Mouse (Mus musculus) heart, postnatal 25 days (tissue): ENCODE data around the gene Mks1. TPM values are rescaled to one million over a fixed set of nuclear protein-coding genes. Genes with fewer than 3 reads are reported as not detected.

Experiments
- DNase-seq: peaks from one replicate; pipeline ENCODE4 v3.0.0; 2022; ENCODE audit warnings: low spot score
- intact Hi-C: fragments of 180-260 bp; cut with DNase I; formaldehyde crosslinking; loops from one replicate; pipeline ENCODE4 v1.15.1; 2025
- total RNA-seq, 2 experiments: library from RNA; stranded (reverse); gene quantifications; 2 replicates each; pipeline ENCODE4 v1.2.3; 2021

The Mks1 gene
- total RNA-seq, 2 experiments from 2014 or later, result 2.5 to 3.1 TPM

- DNase-seq, result no peak
- intact Hi-C loops, result no loop called here
Measured at GRCm38 (mm10) chr11:87870096-87870495, 17.1 kb downstream of the Mks1 start.

- DNase-seq, result no peak
- intact Hi-C loops, result no loop called here
Measured at GRCm38 (mm10) chr11:87871766-87872165, 18.8 kb downstream of the Mks1 start.

GRCm38 (mm10) chr11:87875436-87875835 is 22.4 kb downstream of the Mks1 start, which contains the start of gene Epx:
Gene Epx, minus strand, starts transcription at chr11:87875536.
- no peak for DNase-seq
- intact Hi-C loops, result no loop called here

GRCm38 (mm10) chr11:87879826-87880225 is 26.8 kb downstream of the Mks1 start:
- DNase-seq, result no peak
- intact Hi-C loops, result no loop called here

GRCm38 (mm10) chr11:87881714-87882113 is 28.7 kb downstream of the Mks1 start:
- intact Hi-C loops, result no loop called here
- DNase-seq, result no peak

- intact Hi-C loops, result no loop called here
- no peak for DNase-seq
Measured at GRCm38 (mm10) chr11:87883493-87883892, 30.5 kb downstream of the Mks1 start.

GRCm38 (mm10) chr11:87884856-87885255 is 31.8 kb downstream of the Mks1 start:
- intact Hi-C loops, result no loop called here
- DNase-seq, result no peak

- intact Hi-C loops, result no loop called here
- no peak for DNase-seq
Measured at GRCm38 (mm10) chr11:87892168-87892567, 39.2 kb downstream of the Mks1 start, which contains the start of gene Olfr462. Gene Olfr462, minus strand, starts transcription at chr11:87892268.

GRCm38 (mm10) chr11:87897287-87897686 is 44.3 kb downstream of the Mks1 start, which contains the start of gene Olfr463:
Gene Olfr463, minus strand, starts transcription at chr11:87897387.
- intact Hi-C loops, result no loop called here
- no peak for DNase-seq

GRCm38 (mm10) chr11:87904331-87904730 is 51.3 kb downstream of the Mks1 start:
- no peak for DNase-seq
- intact Hi-C loops, result no loop called here

Other genes with a start within 250 kb of the Mks1 start
- gene Hsf5, start 236.1 kb upstream of the Mks1 start, total RNA-seq, result not detected
- under 1 TPM; 0.20 to 0.21 TPM for gene Rnf43, start 190.5 kb upstream of the Mks1 start, total RNA-seq
- 10 to 100 TPM; 42.9 to 46.7 TPM for gene Supt4a, start 115.7 kb upstream of the Mks1 start, total RNA-seq
- gene Tspoap1, start 92.7 kb upstream of the Mks1 start, total RNA-seq, result under 1 TPM; 0.14 to 0.42 TPM
- not detected for gene Mpo, start 59.6 kb upstream of the Mks1 start, total RNA-seq
- gene Lpo, start 24.9 kb upstream of the Mks1 start, total RNA-seq, result not detected
- gene Epx, start 22.3 kb downstream of the Mks1 start, total RNA-seq, result not detected
- not detected for gene Olfr462, start 39.1 kb downstream of the Mks1 start, total RNA-seq
- not detected for gene Olfr463, start 44.2 kb downstream of the Mks1 start, total RNA-seq
- gene Olfr464, start 67.8 kb downstream of the Mks1 start, total RNA-seq, result not detected
- 100 to 1,000 TPM; 350 to 375 TPM for gene Dynll2, start 134.3 kb downstream of the Mks1 start, total RNA-seq
- 100 to 1,000 TPM in 1 of 2 experiments, 10 to 100 TPM in 1; 95.4 to 116 TPM for gene Srsf1, start 194.2 kb downstream of the Mks1 start, total RNA-seq
- 10 to 100 TPM; 40.7 to 45.3 TPM for gene Vezf1, start 215.1 kb downstream of the Mks1 start, total RNA-seq
- gene Cuedc1, start 244.8 kb downstream of the Mks1 start, total RNA-seq, result 10 to 100 TPM; 50.4 to 55.1 TPM